Comparison of ENCODE assay signal across 24 mouse cellular contexts in genomic region chr15:36914239-36915100, GRCm38 (mm10).
A peak's percentile ranks its signal among the peaks of the same experiment; 100 is the strongest.
DNase-seq lines count a peak whose midpoint lies in the region; ATAC-seq lines count a peak whose summit lies in the region.
"Had no signal": no experiment of that assay in that cellular context is flagged by ENCODE, and none has a peak within 500 bp of the region (broad histone marks: within the 10 kb centered on the region; RNA-seq: fewer than 3 reads in every experiment).

No protein-coding gene starts in this region.

- H3K27ac ChIP-seq in kidney, embryonic 15.5 days, result no peak overlapping the region
- H3K27ac ChIP-seq in intestine, embryonic 16.5 days (ENCODE audit: low read length), result peak overlapping the region; percentile 1; the same call in 1 of the 2 replicates
- H3K27ac ChIP-seq in liver, embryonic 12.5 days, result no peak overlapping the region
- H3K27ac ChIP-seq in stomach, embryonic 14.5 days (ENCODE audit: low read length), result peak overlapping the region; percentile 15; the same call in 1 of the 2 replicates
- no peak overlapping the region for H3K27ac ChIP-seq in forebrain, embryonic 16.5 days (ENCODE audit: low read length)
- H3K27ac ChIP-seq: embryonic facial prominence, embryonic 15.5 days; forebrain, embryonic 15.5 days; hindbrain, embryonic 10.5 days; hindbrain, postnatal 0 days; midbrain, embryonic 12.5 days had no signal

- H3K4me3 ChIP-seq in kidney, embryonic 15.5 days (replicated peaks), result no peak overlapping the region
- H3K4me3 ChIP-seq in intestine, embryonic 16.5 days (ENCODE audit: low read length), result no peak overlapping the region
- no peak overlapping the region for H3K4me3 ChIP-seq in liver, embryonic 12.5 days
- H3K4me3 ChIP-seq in stomach, embryonic 14.5 days (ENCODE audit: low read depth, low read length), result no peak overlapping the region
- H3K4me3 ChIP-seq in forebrain, embryonic 16.5 days (replicated peaks; ENCODE audit: low read length), result no peak overlapping the region
- H3K4me3 ChIP-seq: embryonic facial prominence, embryonic 15.5 days; forebrain, embryonic 15.5 days; heart, embryonic 12.5 days; hindbrain, embryonic 10.5 days; limb, embryonic 12.5 days; midbrain, embryonic 12.5 days had no signal

- H3K4me1 ChIP-seq in kidney, embryonic 15.5 days, result peaks cover 19% of the 10 kb centered on the region
- H3K4me1 ChIP-seq in intestine, embryonic 16.5 days (ENCODE audit: control insufficient read depth, insufficient read depth, low read length), result peaks cover 7% of the 10 kb centered on the region; the same call in 1 of the 2 replicates
- peaks cover 3% of the 10 kb centered on the region; the same call in 1 of the 2 replicates for H3K4me1 ChIP-seq in liver, embryonic 12.5 days
- no peaks in the 10 kb centered on the region for H3K4me1 ChIP-seq in stomach, embryonic 14.5 days (ENCODE audit: control insufficient read depth, insufficient read depth, low read length)
- H3K4me1 ChIP-seq in forebrain, embryonic 16.5 days (replicated peaks; ENCODE audit: control insufficient read depth, insufficient read depth, low read length), result no peaks in the 10 kb centered on the region
- H3K4me1 ChIP-seq: embryonic facial prominence, embryonic 15.5 days; forebrain, embryonic 15.5 days; midbrain, embryonic 12.5 days had no signal

- H3K4me2 ChIP-seq in kidney, embryonic 15.5 days, result no peak overlapping the region
- no peak overlapping the region for H3K4me2 ChIP-seq in intestine, embryonic 16.5 days (ENCODE audit: low read depth, low read length)
- no peak overlapping the region for H3K4me2 ChIP-seq in liver, embryonic 12.5 days
- no peak overlapping the region for H3K4me2 ChIP-seq in stomach, embryonic 14.5 days (replicated peaks; ENCODE audit: low read depth, low read length)
- H3K4me2 ChIP-seq in forebrain, embryonic 16.5 days (ENCODE audit: low read length), result no peak overlapping the region
- H3K4me2 ChIP-seq: embryonic facial prominence, embryonic 15.5 days; forebrain, embryonic 15.5 days; heart, embryonic 12.5 days; limb, embryonic 12.5 days; lung, embryonic 14.5 days; midbrain, embryonic 12.5 days had no signal

- no peaks in the 10 kb centered on the region for H3K9me3 ChIP-seq in kidney, embryonic 15.5 days (replicated peaks)
- H3K9me3 ChIP-seq in intestine, embryonic 16.5 days (ENCODE audit: control insufficient read depth, low read length), result peaks cover 6% of the 10 kb centered on the region
- H3K9me3 ChIP-seq in liver, embryonic 12.5 days (replicated peaks), result no peaks in the 10 kb centered on the region
- H3K9me3 ChIP-seq in stomach, embryonic 14.5 days (ENCODE audit: control insufficient read depth, low read depth, low read length), result no peaks in the 10 kb centered on the region; the same call in 1 of the 2 replicates
- no peaks in the 10 kb centered on the region for H3K9me3 ChIP-seq in forebrain, embryonic 16.5 days (ENCODE audit: control insufficient read depth, low read length)
- H3K9me3 ChIP-seq: embryonic facial prominence, embryonic 15.5 days; forebrain, embryonic 15.5 days; heart, embryonic 12.5 days; hindbrain, embryonic 10.5 days; midbrain, embryonic 12.5 days had no signal

- no peaks in the 10 kb centered on the region for H3K27me3 ChIP-seq in kidney, embryonic 15.5 days
- no peaks in the 10 kb centered on the region for H3K27me3 ChIP-seq in intestine, embryonic 16.5 days (replicated peaks; ENCODE audit: control insufficient read depth, insufficient read depth, low read length)
- H3K27me3 ChIP-seq in liver, embryonic 12.5 days (replicated peaks), result no peaks in the 10 kb centered on the region
- H3K27me3 ChIP-seq in stomach, embryonic 14.5 days (ENCODE audit: control insufficient read depth, insufficient read depth, low read length), result no peaks in the 10 kb centered on the region
- no peaks in the 10 kb centered on the region for H3K27me3 ChIP-seq in forebrain, embryonic 16.5 days (replicated peaks; ENCODE audit: control insufficient read depth, insufficient read depth, low read length)
- H3K27me3 ChIP-seq: embryonic facial prominence, embryonic 15.5 days; forebrain, embryonic 15.5 days; heart, embryonic 12.5 days; midbrain, embryonic 12.5 days had no signal

- WGBS in kidney, embryonic 15.5 days, result 77% methylated on average over 11 of the region's 11 CpGs
- WGBS in intestine, embryonic 16.5 days, result 73% methylated on average over 11 of the region's 11 CpGs
- 67% methylated on average over 11 of the region's 11 CpGs for WGBS in liver, embryonic 12.5 days (ENCODE audit: insufficient replicate concordance)
- 74% methylated on average over 11 of the region's 11 CpGs for WGBS in stomach, embryonic 14.5 days
- 86% methylated on average over 11 of the region's 11 CpGs for WGBS in forebrain, embryonic 16.5 days

- peak; percentile 36 for DNase-seq in kidney, adult 18-20 months
- DNase-seq in ovary, postnatal 10 days (ENCODE audit: low spot score), result no peak
- DNase-seq: adrenal gland, postnatal 36 days; cerebellum, adult 9-10 months; gastrocnemius, postnatal 25 days; heart, adult 18-20 months; heart, postnatal 10 days; layer of hippocampus, adult 9-11 months; lung, embryonic 14.5 days; thymus, postnatal 25 days had no signal

- no peaks in the 10 kb centered on the region for H3K36me3 ChIP-seq in kidney, embryonic 15.5 days
- no peaks in the 10 kb centered on the region for H3K36me3 ChIP-seq in intestine, embryonic 16.5 days (ENCODE audit: control insufficient read depth, insufficient read depth, low read length)
- no peaks in the 10 kb centered on the region for H3K36me3 ChIP-seq in liver, embryonic 12.5 days
- H3K36me3 ChIP-seq in stomach, embryonic 14.5 days (ENCODE audit: control insufficient read depth, insufficient read depth, low read length), result no peaks in the 10 kb centered on the region
- H3K36me3 ChIP-seq in forebrain, embryonic 16.5 days (ENCODE audit: control insufficient read depth, insufficient read depth), result no peaks in the 10 kb centered on the region
- H3K36me3 ChIP-seq: embryonic facial prominence, embryonic 15.5 days; forebrain, embryonic 15.5 days; heart, embryonic 12.5 days; hindbrain, embryonic 10.5 days; limb, embryonic 12.5 days; midbrain, embryonic 12.5 days had no signal

- no peak for ATAC-seq in kidney, embryonic 15.5 days (replicated peaks; ENCODE audit: low FRiP score)
- ATAC-seq in intestine, embryonic 16.5 days, result peak; percentile 34
- peak; percentile 46 for ATAC-seq in liver, embryonic 12.5 days
- ATAC-seq in stomach, embryonic 14.5 days (ENCODE audit: insufficient number of reproducible peaks, insufficient read depth, low FRiP score, low read depth), result peak; percentile 64; the same call in 1 of the 2 replicates
- no peak for ATAC-seq in erythroid progenitor cell, adult 5-6 weeks (replicated peaks; ENCODE audit: low FRiP score, poor library complexity, severe bottlenecking)
- no peak for ATAC-seq in forebrain, embryonic 16.5 days
- ATAC-seq: CD4-positive, CD25-positive, alpha-beta regulatory T cell, adult 4 months; forebrain, embryonic 15.5 days; hindbrain, postnatal 0 days had no signal

- no peak overlapping the region for H3K9ac ChIP-seq in kidney, embryonic 15.5 days
- H3K9ac ChIP-seq in intestine, embryonic 16.5 days (ENCODE audit: low read depth, low read length), result no peak overlapping the region
- H3K9ac ChIP-seq in liver, embryonic 12.5 days, result no peak overlapping the region
- no peak overlapping the region for H3K9ac ChIP-seq in stomach, embryonic 14.5 days (replicated peaks; ENCODE audit: low read depth, low read length)
- H3K9ac ChIP-seq in forebrain, embryonic 16.5 days (replicated peaks; ENCODE audit: low read depth, low read length), result no peak overlapping the region
- H3K9ac ChIP-seq: embryonic facial prominence, embryonic 15.5 days; forebrain, embryonic 15.5 days; heart, embryonic 12.5 days; limb, embryonic 12.5 days; lung, embryonic 14.5 days; midbrain, embryonic 12.5 days had no signal

Comparison
In these comparisons a context has a peak if more than half of its experiments do, and no peak if none do; other contexts are left out.
1. ATAC-seq: peak in intestine, embryonic 16.5 days (single experiment), liver, embryonic 12.5 days (single experiment) and stomach, embryonic 14.5 days (single experiment); none in kidney, embryonic 15.5 days (single experiment), erythroid progenitor cell, adult 5-6 weeks (single experiment) and forebrain, embryonic 16.5 days (single experiment).
2. H3K27ac ChIP-seq: peak in intestine, embryonic 16.5 days (single experiment) and stomach, embryonic 14.5 days (single experiment); none in kidney, embryonic 15.5 days (single experiment), liver, embryonic 12.5 days (single experiment) and forebrain, embryonic 16.5 days (single experiment).